Mouse (Mus musculus): ENCODE data around the gene Tnfrsf1b. TPM values are rescaled to one million over a fixed set of nuclear protein-coding genes. Genes with fewer than 3 reads are reported as not detected.

The Tnfrsf1b gene
- 7.1 and 7.5 TPM in 2 replicates for total RNA-seq (2014; rRNA removed)
- 2.6 and 2.8 TPM in 2 replicates for polyA plus RNA-seq (2015; fragmentation: Nextera tagmentation; extraction: Ambion mirVana)

DNA sequence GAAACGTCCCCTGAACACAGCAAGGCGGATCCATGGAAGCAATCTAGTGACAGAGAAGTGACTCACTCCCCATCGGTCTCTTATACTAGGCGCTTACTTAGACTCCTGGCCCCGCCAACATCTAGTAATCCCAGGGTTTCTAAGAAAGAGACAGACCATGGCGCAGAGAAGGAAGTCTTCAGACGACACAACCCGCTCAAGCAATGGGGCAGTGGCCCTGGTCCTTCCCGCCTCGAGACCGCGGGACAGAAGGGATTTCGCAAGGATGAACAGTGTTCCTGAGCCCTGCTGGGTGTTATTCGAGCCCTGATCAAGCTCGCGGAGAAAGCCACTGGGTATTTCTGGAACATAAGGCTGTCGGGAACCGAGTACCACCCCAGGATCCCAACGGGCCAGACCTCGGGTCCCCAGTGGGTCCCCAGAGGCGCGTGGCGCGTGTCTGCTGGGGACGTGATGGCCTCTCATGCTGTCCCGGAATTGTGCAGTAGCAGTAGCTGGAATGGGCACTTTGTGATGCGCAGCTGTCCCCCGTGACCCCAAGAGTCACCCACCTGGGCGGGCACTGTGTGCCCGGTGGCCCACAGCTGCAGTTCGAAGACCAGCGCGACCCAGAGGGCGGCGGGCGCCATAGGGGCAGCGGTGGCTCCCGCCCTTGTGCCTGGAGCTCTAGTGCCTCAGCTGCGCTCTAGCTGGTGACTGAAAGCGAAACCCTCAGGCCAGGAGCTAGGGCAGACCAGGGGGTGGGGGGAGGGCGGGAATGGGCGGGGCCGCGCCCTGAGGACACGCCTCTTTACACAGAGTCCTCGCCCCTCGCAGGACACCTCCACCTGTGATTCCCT lies at the start of gene Tnfrsf1b:
Tnfrsf1b (minus strand) TSS at position 698 of the 839 bp plus-strand sequence.
- Histone ChIP-seq H3K27ac (ENCODE audit: low read depth, low read length) (no peak within 1 kb of the TSS), H3K4me1 (ENCODE audit: insufficient read depth, low read length) (no peaks in the 10 kb centered on the region), H3K4me2 (ENCODE audit: low read depth, low read length, poor library complexity, severe bottlenecking) (peak within 1 kb of the TSS; percentile 74), H3K9me3 (ENCODE audit: low read length) (no peaks in the 10 kb centered on the region), H3K4me3 (ENCODE audit: low read depth, low read length) (peak within 1 kb of the TSS; percentile 41), H3K36me3 (ENCODE audit: insufficient read depth, low read length) (no peaks in the 10 kb centered on the region), H3K27me3 (ENCODE audit: insufficient read depth, low read length) (0 out of 2 replicates have a peak, but pooled peaks cover 5% of the 10 kb centered on the region), H3K9ac (replicated peaks; ENCODE audit: low read length, poor library complexity, severe bottlenecking) (peak within 1 kb of the TSS; percentile 57)
- ATAC-seq (ENCODE audit: low FRiP score) (peak; percentile 59), DNase-seq (ENCODE audit: low spot score) (peak; percentile 18)
- 1% methylated on average over 47 of the region's 47 CpGs for WGBS
- TF ChIP-seq CTCF (IDR thresholded peaks at IDR 0.05), result no peak

DNA sequence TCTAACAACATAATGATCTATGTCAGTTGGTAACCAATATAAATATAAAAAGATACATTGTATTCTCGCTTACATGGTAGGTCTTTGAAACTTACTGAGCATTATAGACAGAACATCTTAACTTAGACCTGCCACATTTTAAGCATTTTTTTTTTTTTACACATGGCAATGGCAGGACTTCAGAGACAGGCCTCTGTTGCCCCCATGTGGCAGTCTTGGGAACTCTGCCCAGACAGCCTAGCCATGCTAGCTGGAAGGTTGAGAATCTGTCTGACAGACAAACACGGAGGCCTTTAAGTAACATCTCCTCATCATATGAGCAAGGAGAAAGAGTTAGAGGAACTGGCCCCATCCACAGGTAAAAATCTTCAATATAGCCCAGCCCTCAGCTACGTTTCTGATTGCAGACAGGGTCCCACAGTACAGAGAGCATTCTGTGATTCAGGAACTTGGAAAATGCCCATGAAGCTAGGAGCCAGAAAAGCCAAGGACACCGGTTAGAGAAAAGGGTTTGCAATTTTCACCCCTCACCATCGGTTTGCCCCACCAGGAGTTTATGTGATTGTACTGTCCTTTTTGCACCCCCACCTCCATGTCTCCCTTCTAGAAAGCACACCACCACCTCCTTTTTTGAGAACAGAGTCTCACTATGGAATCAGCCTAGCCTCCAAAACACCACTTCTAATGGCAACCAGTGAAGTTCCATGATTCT lies 49.1 kb upstream of the Tnfrsf1b start:
- DNase-seq (ENCODE audit: low spot score), result peak; percentile 76

DNA sequence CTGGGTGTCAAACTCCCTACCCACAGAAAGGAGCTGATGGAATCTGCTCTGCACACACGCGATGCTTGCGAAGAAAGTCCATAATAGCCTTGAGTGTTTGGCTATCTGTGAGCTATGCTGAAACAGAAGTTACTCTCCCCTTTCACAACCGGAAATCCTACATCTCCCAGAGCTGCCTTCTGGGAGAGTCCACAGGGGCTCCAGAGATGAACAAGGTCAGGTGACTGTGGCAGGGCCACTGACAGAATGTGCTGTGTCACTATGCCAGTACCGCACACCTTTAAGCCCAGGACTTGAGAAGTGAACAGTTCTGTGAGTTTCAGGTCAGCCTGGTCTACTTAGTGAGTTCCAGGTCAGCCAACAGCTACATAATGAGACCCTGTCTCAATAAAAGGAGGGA lies 47.9 kb upstream of the Tnfrsf1b start:
- Histone ChIP-seq H3K9ac (replicated peaks; ENCODE audit: low read length, poor library complexity, severe bottlenecking) (no peak overlapping the region), H3K27ac (ENCODE audit: low read depth, low read length) (no peak overlapping the region), H3K9me3 (ENCODE audit: low read length) (no peaks in the 10 kb centered on the region), H3K4me3 (ENCODE audit: low read depth, low read length) (no peak overlapping the region), H3K36me3 (ENCODE audit: insufficient read depth, low read length) (no peaks in the 10 kb centered on the region), H3K4me1 (ENCODE audit: insufficient read depth, low read length) (no peaks in the 10 kb centered on the region), H3K4me2 (ENCODE audit: low read depth, low read length, poor library complexity, severe bottlenecking) (no peak overlapping the region), H3K27me3 (ENCODE audit: insufficient read depth, low read length) (no peaks in the 10 kb centered on the region)
- 90% methylated on average over 5 of the region's 5 CpGs for WGBS
- no peak for TF ChIP-seq CTCF (IDR thresholded peaks at IDR 0.05)
- DNase-seq (ENCODE audit: low spot score) (no peak), ATAC-seq (ENCODE audit: low FRiP score) (no peak)

More for the DNA sequence above, 49.1 kb upstream of the Tnfrsf1b start:
- no peaks in the 10 kb centered on the region for H3K9me3 ChIP-seq (ENCODE audit: low read length)
- H3K36me3 ChIP-seq (ENCODE audit: insufficient read depth, low read length), result no peaks in the 10 kb centered on the region
- H3K4me1 ChIP-seq (ENCODE audit: insufficient read depth, low read length), result no peaks in the 10 kb centered on the region
- no peaks in the 10 kb centered on the region for H3K27me3 ChIP-seq (ENCODE audit: insufficient read depth, low read length)
- no peak overlapping the region for H3K4me3 ChIP-seq (ENCODE audit: low read depth, low read length)
- ATAC-seq (ENCODE audit: low FRiP score), result peak; percentile 69; the same call in 1 of the 2 replicates
- H3K27ac ChIP-seq (ENCODE audit: low read depth, low read length), result no peak overlapping the region
- no peak overlapping the region for H3K4me2 ChIP-seq (ENCODE audit: low read depth, low read length, poor library complexity, severe bottlenecking)
- peak; percentile 84 for TF ChIP-seq CTCF (IDR thresholded peaks at IDR 0.05)
- WGBS, result 54% methylated on average over 5 of the region's 5 CpGs
- no peak overlapping the region for H3K9ac ChIP-seq (replicated peaks; ENCODE audit: low read length, poor library complexity, severe bottlenecking)

DNA sequence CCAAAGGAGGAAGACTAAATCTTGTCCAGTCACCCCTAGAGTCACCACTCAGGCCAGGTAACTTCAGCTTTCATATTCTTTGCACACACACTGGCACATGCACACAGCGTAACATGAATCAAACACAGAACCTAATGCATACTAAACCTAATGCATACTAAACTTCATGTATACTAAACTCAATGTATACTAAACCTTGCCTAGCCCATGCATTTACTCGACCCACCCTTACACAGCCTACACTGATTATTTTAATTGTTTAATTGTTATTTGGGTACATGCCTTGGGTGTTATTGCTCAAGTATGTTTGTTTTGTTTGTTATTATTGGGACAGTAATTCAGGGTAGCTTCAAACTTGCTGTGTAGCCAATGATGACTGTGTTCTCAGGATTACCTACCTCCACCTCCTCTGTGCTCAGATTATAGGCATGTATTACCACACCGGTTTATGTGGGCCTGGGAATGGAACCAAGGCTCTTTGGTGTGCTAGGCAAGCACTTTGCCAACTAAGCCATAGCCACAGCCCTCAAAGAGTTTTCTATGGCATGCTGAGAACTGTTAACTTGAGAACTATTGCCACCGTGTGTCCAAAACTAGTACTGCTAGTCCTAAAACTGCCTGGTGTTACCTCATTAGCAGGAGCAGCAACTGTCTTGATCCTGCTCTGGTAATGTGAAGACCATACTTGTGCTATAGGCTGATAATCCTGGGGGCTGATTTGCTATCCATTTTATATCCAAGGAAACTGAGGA lies 39.9 kb upstream of the Tnfrsf1b start:
- DNase-seq (ENCODE audit: low spot score) (peak; percentile 86), ATAC-seq (ENCODE audit: low FRiP score) (peak; percentile 67)
- Histone ChIP-seq H3K27me3 (ENCODE audit: insufficient read depth, low read length) (no peaks in the 10 kb centered on the region), H3K9me3 (ENCODE audit: low read length) (no peaks in the 10 kb centered on the region), H3K4me2 (ENCODE audit: low read depth, low read length, poor library complexity, severe bottlenecking) (no peak overlapping the region), H3K36me3 (ENCODE audit: insufficient read depth, low read length) (no peaks in the 10 kb centered on the region), H3K9ac (replicated peaks; ENCODE audit: low read length, poor library complexity, severe bottlenecking) (no peak overlapping the region), H3K4me1 (ENCODE audit: insufficient read depth, low read length) (no peaks in the 10 kb centered on the region), H3K27ac (ENCODE audit: low read depth, low read length) (no peak overlapping the region), H3K4me3 (ENCODE audit: low read depth, low read length) (no peak overlapping the region)
- TF ChIP-seq CTCF (IDR thresholded peaks at IDR 0.05), result peak; percentile 91
- WGBS, result 48% methylated on average over 4 of the region's 4 CpGs

DNA sequence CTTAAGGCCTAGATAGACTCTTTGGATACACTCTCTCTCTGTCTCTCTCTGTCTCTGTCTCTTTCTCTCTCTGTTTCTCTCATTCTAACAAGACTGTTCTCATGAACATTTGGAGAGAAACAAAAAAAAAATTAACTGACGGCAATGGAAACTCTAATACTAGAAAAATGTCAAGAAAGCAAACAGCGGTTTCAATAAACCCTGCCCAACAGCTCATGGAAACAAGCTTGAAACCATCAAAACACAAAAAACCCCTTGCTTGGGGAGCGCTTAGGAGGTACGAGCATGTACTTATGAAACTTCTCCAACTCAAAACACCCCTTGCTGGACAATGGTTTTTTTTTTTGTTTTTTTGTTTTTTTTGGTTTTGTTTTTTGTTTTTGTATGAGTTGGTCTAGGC lies 38.0 kb upstream of the Tnfrsf1b start:
- DNase-seq (ENCODE audit: low spot score), result no peak

More for the DNA sequence above, 38.0 kb upstream of the Tnfrsf1b start:
- no peak overlapping the region for H3K9ac ChIP-seq (replicated peaks; ENCODE audit: low read length, poor library complexity, severe bottlenecking)
- WGBS, result 97% methylated on average over 4 of the region's 4 CpGs
- no peak overlapping the region for H3K27ac ChIP-seq (ENCODE audit: low read depth, low read length)
- no peaks in the 10 kb centered on the region for H3K4me1 ChIP-seq (ENCODE audit: insufficient read depth, low read length)
- H3K4me3 ChIP-seq (ENCODE audit: low read depth, low read length), result no peak overlapping the region
- H3K4me2 ChIP-seq (ENCODE audit: low read depth, low read length, poor library complexity, severe bottlenecking), result no peak overlapping the region
- TF ChIP-seq CTCF (IDR thresholded peaks at IDR 0.05), result no peak
- no peak for ATAC-seq (ENCODE audit: low FRiP score)
- H3K9me3 ChIP-seq (ENCODE audit: low read length), result no peaks in the 10 kb centered on the region
- H3K27me3 ChIP-seq (ENCODE audit: insufficient read depth, low read length), result no peaks in the 10 kb centered on the region
- no peaks in the 10 kb centered on the region for H3K36me3 ChIP-seq (ENCODE audit: insufficient read depth, low read length)
